Mouse (Mus musculus): ENCODE measurements around the gene Abca4.

Abca4 gene

DNA sequence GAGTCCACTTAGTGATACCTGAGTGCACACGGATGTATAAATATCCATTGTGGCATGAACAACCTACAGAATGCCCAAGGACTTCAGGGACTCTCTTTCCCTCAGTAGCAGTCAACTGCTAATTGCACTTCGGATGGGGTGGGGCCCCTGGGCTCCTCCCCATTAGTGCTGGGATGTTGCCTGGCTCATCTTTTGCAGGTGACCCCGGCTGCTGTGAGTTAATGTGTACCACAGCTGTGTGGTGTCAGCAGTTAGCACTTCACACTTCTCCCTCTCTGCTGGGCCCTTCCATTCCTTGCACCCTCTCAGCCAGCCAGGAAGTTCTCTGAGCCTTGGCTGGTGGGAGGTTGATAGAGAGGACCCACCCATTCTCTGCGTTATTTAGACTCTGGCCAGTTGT is 65.2 kb downstream of the Abca4 start:
- no peak for DNase-seq (ENCODE audit: low spot score)

DNA sequence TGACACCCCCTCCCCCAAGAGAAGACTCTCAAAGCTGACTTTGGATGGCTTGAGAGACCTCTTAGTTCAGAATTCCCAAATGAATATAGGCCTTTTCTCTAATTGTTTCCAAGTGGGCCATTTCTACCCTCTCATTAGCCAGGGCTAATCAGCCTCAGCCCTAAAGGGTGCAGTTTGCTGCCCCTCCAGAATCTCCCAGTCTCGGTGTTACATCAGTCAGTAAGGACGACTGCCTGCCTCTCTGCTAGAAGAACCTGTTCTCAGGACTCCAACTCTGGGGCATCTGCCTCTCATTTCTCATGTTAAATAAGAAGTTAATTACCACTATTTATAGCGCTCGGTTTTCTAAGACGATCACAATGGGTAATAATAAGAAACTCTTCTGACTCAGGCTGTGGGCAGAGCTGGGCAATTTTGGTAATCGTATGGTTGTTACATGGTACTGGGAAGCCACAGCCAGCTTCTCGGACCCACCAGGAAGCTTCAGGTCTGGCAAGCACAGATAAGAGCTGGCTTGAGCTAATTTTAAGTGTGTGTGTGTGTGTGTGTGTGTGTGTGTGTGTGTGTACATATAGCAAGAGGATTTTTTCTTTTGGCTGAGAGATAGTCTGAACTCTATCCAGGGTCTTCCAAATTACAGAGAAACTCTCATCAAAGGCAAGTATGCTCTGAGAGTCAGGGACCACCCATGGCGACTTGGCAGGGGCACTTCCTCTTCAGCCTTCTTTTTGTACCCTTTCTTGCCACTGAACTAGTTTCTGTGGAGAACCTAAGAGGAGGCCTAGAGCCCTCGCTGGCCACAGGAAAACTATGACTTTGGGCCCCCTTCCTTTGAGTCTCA is 67.1 kb downstream of the Abca4 start:
- no peak for DNase-seq (ENCODE audit: low spot score)

DNA sequence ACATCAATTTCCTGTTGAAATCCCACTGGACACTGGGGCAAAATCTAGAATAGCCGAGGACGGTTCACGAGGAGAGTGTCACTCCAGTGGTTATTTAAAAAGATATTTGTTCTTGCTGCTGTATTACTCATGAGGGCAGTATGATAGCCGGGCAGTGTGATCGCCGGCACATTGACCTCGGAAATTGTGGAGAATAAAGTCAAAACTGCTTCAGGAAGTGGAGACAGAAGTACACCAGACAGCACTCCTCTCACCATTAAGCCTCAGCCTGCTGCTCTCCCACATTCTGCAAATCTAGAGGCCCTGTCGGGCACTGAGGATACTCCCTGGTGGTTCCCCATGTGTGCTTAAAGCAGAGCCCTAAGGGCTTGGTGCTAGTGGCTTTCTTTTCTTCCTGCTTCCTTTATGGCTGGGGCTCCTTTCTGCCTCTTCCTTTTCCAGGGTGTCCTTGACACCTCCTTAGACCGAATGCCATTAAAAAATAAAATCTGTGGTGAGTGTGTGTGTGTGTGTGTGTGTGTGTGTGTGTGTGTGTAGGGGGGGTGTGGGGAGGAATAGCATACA is 74.5 kb downstream of the Abca4 start:
- no peak for DNase-seq (ENCODE audit: low spot score)

DNA sequence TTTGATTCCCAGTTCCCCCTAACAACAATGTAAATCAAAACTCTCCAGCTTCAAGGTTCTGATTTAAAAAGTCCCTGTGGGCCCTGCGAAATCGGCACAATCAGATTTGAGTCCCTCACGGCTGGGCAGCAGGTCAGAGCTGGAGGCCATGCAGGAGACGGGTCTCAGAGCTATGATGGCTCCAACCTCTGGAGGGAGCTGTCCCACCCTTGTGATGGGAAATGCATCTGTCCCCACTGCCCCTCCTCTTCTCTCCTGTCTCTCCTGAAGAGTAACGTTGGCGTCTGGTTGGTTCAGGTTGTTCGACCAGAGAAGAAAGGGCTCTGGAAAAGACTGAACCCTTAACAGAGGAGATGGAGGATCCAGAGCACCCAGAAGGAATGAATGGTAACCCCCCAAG is 75.5 kb downstream of the Abca4 start:
- no peak for DNase-seq (ENCODE audit: low spot score)

DNA sequence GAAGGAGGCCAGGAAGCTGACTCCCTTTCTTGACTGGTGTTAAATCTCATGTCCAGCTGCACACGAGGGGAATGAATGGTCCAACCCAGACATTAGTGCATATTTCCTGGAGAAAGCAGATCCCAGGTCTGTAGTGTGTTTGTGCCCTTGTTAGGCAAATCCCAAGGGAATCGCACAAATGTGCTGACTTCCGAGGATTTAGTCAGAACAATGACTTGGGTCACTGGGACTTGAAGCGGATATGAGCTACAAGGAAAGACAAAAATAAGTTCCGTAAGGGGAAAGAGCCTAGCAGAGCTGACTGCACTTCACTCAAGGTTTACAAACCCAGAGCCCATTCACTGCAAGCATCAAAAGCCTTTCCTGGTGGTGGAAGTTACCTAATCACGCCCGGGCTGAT is 76.0 kb downstream of the Abca4 start:
- DNase-seq (ENCODE audit: low spot score) = no peak

DNA sequence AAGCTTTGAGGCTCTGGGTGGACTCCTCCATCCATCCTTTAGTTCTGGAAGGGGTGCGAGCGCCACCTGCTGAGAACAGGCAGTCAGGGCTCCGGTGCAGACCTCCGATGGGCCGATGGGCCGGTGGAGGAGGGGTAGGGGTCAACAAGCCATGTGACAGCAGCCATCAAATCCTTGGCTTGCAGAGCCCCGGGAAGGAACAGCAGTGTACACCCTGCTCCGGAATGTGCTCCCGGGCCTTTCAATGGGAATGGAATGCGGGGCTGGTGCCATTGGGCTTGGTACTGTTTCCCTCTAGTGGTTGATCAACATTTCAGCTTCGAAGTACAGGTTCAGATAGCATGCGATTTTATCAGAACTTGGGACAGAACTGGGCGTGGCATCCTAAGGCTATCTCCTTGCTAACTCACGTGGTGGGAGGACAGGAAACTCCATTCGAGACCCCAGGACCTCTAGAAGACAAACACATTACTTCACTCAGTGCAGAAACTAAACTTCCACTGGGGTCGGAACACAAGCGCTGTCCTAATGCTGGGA is 78.0 kb downstream of the Abca4 start:
- DNase-seq (ENCODE audit: low spot score) = peak; percentile 95

DNA sequence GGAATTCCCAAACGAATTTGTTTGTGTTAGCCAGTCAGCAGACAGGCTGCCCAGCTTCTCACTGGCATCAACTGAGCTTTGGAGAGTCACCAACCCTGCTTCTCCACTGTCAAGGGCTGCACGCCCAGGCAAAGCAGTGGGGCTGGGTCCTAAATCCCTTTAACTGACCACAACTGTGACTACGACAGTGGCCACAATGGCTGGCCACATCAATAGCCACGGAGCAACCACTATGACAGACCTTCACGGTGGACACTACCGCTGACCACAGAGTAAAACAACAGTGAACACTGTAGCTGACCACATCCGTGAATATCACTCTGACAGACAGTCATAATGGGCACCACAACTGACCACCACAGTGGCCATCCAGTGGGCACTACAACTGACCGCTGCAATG is 78.6 kb downstream of the Abca4 start:
- no peak for DNase-seq (ENCODE audit: low spot score)

DNA sequence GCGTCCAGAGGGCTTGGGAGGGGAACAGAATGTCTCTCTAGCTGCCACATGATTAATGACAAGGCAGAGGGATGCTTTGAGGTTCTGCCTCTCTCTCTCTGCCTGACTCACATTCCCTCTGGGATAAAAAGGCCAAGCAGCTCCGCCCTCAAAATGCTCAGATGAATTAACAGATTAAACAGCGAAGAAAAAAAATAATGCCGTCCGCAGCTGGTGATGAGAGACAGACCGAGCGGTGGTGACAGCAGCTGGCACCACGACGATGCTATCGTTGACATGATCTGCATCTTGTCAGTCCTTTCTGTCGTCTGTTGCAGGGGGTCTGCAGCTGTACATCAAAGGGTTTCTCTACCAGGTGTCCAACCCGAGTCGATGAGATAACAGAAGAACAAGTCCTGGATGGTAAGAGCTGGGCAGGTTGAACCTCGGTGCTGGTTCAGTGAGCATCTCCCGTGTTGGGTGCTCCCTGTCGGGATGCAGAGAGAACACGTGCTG is 84.8 kb downstream of the Abca4 start:
- no peak for DNase-seq (ENCODE audit: low spot score)

DNA sequence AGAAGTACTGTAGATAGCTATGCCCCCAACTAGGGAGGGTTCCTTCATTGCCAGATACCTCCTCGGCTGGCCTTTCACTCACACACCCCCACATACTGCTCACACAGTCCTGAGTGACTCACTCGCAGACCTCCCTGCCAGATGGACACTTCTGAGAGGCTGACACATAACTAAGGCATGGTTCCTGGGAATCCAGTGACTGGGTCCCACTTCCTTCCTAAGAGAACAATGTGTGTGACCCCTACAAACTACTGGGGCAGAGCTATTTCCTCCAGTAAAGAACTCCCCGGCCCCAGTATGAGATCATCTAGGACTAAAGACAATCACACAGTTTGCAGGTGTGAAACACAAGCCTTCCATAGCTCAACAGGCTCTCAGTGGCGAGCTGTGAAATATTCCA is 86.5 kb downstream of the Abca4 start:
- DNase-seq (ENCODE audit: low spot score) = no peak

DNA sequence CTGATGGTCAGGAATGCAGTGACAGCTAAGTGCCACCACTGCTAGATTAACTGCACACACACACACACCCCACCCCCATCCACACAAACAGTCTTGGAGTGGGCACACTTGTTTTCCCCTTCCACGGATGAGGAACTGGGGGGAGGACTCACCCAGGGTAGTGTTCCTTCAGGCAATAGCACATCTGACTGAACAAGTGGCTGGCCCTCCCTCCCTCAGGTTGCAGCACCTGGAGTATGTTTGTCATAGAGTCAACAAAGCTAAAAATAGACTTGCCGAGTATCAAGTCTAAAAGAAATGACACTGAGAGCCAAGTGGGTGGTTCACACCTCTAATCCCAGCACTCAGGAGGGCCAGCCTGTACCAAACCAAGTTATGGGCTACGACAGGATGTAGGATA is 87.4 kb downstream of the Abca4 start:
- DNase-seq (ENCODE audit: low spot score) = no peak

DNA sequence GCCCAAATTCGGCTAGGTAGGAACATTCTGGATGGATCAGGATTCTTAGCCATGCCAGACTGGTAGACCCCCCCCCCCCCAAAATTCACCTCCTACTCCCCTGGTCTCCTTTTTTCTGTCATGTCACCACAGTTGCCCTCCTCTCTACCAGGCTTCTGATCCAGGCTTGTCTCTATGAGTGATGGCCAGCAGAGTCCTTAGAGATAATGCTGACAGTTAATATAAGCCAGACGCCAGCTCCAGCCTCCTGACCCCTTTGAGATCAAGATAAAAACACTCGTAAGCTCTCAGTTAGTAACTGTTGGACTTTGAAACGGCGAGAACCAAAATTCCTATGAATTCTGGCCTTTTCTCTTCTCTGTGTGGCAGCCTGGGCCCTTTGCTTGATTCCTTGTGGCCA is 89.0 kb downstream of the Abca4 start:
- peak; percentile 41 for DNase-seq (ENCODE audit: low spot score)

DNA sequence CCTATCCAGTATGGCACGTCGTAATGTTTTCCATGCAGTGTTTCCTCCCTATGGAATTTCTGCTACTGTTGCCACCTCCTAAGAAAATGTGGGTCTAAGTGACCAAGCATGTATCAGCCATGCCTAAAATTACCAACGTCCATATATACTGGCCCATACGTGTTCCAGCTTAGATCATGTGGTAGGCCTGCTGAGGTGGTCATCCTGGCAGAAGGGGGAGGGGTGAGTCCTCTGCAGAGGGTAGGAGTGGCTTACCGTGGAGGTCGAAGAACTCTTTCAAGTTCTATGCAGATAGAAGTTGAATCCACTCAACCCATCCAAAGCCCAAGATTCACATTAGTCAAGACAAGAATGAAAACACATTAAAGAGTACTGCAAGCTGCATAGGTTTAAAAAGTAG is 89.6 kb downstream of the Abca4 start:
- DNase-seq (ENCODE audit: low spot score) = no peak

DNA sequence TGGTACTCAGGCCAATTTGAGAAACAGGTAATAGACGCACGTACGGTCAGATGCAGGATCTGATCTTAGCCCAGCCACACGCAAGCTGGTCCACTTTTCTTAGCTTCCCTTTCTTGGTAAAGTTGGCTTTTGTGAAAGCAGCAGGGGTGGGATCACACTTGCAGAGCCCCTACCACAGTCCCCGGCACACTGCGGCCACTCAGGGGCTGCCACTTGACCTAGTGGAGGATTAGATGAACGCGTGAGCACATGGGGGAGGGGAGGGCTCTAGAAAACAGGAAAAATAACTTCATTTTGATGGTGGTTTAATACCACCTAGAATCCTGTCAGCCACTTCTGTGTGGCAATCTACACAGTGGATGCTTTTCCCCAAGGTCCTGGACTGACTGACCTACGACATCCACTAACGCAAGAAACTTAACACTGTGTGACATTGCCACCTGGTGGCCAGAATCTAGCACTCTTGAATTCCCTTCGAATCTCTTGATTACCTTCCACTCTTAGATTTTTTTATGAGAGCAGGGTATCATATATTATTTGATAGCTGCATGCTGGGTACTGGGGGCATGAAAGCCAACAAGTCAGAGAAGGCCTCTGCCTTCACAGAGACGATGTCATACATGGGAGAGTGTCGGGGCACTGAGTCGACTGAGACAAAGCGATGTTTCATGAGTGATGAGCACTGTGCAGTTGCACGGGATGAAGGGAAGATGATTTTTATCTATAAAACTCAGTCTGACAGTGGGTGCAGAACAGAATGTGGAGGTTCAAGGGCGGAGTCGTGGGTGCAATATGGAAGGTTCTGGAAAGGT is 96.6 kb downstream of the Abca4 start:
- DNase-seq (ENCODE audit: low spot score) = peak; percentile 92

DNA sequence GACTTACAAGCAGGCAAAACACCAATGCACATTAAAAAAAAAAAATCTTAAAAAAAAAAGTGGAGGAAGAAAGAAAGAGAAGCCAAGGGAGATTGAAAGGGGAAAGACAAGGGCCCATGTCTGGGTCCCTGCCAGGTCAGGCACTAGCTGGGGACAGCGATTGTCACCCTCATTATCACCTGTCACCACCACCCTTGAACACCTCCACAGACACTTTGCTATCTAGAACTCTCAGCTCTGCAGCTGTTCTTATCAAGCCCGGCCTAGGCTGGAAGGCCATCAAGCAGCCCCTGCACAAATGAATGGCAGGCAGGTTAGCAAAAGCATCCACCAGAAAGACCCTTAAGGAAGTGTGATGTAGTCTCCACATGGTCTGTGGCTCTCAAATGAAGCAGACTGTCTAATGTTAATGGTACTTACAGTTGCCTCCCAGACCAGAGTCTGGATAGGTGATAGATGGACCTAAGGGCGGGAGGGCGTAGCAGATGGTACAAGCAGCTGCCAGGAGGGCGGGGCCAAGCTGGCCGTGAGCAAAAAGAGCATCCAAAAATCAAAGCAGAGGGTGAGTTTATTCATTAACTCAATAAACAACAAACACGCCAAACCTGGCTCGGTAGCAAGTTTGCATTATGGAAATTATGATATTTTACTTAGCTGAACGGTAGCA is 98.1 kb downstream of the Abca4 start:
- DNase-seq (ENCODE audit: low spot score) = no peak

DNA sequence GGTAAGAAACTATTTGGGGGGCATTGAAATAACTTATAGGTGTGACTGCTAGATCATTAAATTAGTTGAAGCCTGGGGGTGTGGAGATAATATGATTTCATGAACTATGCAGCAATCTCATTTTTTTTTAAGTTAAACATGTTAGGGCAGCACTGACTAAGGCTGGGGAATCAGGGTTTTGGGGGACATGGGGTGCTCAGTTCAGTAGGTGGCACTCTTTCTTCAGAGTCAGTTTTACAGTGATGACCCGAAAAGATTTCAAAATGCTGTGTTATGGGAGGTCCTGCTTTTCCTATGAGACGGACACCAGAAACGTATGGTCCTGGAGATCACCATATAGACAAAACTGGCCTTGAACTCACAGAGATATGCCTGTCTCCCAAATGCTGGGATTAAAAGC is 99.2 kb downstream of the Abca4 start:
- no peak for DNase-seq (ENCODE audit: low spot score)

DNA sequence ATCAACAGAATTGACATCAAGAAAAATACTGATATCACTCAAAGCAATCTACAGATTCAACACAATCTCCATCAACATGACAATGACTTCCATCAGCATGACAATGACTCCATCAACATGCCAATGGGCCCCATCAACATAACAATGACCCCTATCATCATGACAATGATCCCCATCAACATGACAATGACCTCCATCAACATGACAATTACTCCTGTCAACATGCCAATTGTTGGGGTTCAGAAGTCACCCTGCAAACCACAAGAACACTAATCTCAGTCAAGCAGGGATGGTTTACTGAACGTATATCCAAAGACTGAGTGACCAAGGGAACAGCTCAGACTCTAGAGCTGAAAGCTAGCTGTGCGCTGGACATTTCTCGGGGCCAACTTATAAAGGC is 101.2 kb downstream of the Abca4 start:
- no peak for DNase-seq (ENCODE audit: low spot score)

DNA sequence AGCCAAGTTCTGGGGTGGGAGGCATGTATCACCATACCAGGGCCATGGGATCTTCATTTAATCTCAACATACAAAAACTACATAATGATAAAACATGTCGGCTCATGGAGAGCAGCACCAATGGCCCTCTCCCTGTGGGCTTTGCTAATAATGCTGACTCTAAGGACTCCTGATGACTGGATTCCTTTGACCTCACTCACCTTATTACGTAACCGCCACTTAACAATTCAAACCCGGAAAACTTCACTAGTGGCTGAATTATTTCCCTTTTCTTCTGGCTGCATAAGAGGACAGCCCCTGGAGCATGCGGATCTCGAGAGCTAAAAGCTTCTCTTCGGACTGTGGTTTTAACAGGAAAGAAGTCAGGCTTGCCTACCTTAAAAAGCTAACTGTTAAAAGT is 106.6 kb downstream of the Abca4 start:
- DNase-seq (ENCODE audit: low spot score) = no peak

DNA sequence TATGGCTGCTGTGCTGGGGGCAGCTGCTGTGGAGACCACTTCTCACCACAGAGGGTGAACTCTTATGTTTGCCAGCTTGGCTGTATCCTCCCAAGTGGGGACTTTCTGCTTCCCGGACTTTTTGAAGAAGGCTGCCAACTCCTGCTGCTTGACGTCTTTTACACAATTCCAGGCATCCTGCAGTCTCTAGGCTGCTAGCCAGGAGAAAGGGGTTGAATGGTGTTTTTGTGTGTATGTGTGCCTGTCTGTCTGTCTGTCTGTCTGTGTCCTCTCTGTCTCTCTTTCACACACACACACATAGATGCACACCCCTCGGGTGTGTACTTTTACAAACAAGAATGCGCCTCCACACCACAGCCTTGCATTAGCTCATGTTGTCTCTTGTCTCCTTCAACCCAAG is 108.2 kb downstream of the Abca4 start:
- DNase-seq (ENCODE audit: low spot score) = no peak

DNA sequence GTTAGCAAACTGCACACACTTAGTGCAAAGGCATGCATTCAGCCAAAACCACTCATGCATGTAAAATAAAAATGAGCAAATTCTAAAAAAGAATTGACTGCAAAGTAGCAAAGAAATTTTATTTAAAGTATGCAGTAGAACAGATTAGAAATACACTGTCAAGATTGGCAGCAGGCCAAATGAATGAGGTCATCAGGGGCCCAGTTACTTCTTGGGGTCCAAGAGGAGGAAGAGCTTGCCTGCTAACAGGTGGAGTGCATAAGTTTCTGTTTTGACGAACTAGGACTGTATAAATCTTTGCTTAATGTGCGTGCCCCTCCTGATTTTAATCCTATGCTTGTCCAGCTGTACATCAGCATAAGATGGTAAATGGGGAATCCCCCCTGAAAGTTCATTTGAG is 109.8 kb downstream of the Abca4 start:
- DNase-seq (ENCODE audit: low spot score) = no peak

DNA sequence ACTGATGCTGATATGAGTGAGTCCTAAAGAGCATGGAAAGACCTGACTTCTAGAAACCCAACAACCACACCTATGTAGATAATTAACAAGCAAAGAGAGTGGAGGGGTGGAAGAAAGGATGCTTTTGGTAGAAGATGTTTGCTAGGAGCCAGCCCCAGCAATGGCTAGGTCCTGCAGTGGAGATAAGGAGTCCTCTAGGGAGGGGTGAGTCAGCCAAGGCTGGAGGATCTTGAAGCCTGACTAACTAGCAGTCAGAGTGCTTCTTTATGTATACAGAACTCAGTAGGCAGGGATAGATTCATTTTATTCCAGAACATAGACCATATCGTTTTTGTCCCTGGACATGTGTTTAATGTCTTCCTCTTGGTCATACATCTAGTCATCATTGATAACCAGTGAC is 115.2 kb downstream of the Abca4 start:
- no peak for DNase-seq (ENCODE audit: low spot score)

DNA sequence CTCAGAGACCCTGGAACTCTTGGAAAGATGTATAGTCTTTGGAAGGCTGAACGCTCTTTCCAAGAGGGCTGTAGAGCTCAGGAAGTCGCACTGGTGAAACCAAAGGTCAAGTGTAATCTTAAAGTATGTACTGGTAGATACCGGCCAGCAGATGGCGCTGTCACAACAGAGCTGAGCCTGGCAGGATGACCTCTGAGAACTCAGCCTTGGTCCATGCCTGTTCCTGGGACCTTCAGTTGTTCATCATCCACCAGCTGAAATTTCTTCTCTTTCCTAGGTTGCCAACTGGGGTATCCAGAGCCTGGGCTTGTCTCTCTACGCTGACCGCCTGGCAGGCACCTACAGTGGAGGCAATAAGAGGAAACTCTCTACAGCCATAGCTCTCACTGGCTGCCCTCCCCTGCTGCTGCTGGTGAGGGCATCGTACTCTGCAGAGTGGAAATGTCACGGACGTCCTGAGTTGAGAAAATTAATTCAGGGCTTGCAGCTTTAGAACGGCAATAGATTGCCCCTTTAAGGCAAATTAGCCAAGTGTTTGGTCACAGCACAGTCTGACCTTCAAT is 125.5 kb downstream of the Abca4 start:
- peak; percentile 89 for DNase-seq (ENCODE audit: low spot score)

All from embryo, embryonic 10 days (tissue).